Mouse (Mus musculus) urinary bladder, postnatal 25 days (tissue): ENCODE results near the gene Lhfp.
A peak's percentile ranks its signal among the peaks of the same experiment; 100 is the strongest.
"Not testable (repeated sequence)": the region's sequence is repeated elsewhere in the genome, so short reads cannot be mapped to it uniquely, and the experiment has no call there.

Source experiments
- DNase-seq: peaks from one replicate; pipeline ENCODE4 v3.0.0; 2022; ENCODE audit warnings: low spot score

Gene Lhfp

GRCm38 (mm10) chr3:53213746-53214271, 172.5 kb downstream of the Lhfp start:
- DNase-seq: no peak

GRCm38 (mm10) chr3:53214386-53214785, 173.1 kb downstream of the Lhfp start:
- DNase-seq: no peak

DNA sequence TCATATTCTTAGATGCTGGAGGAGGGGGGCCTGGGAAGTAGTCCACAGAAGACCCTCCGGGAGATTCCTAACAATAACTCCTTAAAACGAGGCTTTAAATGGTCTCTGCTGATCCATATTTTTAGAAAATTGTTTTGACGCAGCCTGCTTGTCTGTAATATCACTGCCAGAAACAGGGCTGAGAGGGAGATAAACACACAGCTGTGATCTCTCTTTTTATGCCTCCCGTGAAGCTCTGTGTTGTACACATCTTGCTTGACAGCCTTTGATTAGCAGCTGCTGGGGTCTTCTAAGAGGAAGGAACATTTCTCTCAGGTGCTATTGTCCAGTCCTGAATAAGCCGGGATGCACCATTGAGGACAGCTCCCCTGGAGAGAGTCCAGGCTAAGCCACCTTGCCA, 176.4 kb downstream of the Lhfp start:
- no peak for DNase-seq

GRCm38 (mm10) chr3:53221531-53222272, 180.4 kb downstream of the Lhfp start:
- DNase-seq: no peak

DNA sequence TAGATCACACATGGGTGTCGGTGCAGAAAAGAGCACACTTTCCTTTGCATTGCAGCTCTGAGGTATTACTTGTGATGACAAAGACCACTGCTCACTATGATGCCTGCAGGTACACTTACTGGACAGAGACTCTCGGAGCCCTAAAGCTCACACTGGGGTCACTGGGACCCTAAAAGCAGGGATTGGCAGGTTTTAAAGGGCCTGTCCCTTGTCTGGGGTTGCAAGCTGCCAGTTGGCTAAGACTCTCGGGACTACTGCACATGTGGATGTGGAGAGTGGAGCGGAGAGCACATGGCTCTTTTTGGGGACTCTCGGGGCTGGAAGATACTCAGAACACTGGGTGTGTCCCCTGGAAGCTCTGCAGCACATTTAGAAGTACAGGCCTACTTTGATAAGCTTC, 182.8 kb downstream of the Lhfp start:
- no peak for DNase-seq

DNA sequence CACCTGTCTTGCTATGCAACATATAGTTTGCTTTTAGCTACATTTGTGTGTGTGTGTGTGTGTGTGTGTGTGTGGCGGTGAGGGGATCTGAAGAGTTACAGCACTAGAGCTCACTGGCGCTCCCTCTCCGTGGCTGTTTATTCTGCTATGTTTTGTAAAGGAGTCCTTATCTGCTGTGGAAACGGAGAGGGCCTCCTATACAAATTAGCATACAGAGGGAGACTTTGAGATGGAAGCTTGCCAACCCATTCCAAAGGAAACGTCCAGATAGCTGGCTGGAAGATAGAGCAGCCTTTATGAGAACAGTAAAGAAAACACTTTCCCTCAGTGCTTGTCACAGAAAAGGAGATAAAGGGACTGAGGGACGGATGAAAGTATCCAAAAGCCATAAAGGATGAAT, 184.4 kb downstream of the Lhfp start:
- DNase-seq: no peak

DNA sequence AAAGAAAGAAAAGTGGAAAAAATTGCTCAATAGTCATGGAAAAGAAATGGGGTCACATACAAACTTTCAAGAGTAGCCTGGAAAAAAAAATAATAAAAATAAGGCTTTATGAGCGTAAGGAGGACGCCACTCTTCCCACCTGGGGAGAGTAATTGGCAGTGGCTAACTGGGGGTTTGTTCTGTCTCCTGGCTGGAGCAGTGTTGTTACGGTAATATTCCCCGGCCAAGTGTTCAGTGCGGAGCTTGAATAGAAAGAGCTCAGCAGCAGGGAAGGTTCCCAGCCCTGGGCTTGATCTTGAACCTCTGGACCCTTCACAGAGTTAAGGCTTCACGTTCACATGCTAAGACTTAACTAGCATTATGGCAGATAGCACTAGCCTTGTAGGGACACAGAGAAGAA, 184.9 kb downstream of the Lhfp start:
- no peak for DNase-seq

- no peak for DNase-seq
These were observed 186.5 kb downstream of the Lhfp start for GRCm38 (mm10) chr3:53227866-53228265.

DNA sequence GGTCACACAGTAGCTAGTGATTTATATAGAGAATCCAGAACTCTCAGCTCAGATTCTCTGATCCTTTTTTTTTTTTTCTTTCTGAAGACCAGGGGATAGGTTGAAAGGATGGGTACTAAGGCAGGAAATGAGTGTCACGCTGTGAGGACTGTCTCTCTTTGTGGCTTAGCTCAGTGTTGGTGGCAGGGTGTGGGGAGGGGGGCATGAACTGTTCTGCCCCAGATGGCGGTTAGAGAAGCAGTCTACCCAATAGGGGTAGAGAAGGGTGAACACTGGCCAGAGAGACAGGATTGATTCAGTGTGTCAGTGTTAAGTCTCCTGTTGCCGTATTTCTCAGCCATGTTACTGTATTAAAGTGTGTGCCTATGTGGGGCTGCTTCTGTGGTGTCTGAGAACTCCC, 189.2 kb downstream of the Lhfp start:
- no peak for DNase-seq

DNA sequence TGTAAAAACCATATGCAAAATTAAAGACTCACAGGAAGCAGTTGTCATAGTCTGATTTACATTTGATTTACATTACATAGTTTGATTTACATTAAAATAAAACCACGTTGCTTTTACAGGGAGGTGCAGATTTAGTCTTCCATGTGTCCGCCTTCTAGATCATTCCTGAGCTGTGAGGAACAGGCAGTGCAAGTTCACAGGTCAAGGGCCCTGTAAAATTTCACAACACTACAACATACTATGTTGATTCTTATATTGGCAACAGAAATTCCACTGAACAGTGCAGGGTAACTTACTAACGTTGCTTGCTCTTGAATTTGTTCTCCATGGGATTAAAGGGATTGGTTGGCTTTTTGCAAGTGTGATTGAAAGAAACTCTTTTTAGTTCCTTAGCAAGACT, 189.8 kb downstream of the Lhfp start:
- DNase-seq: no peak

- not testable (repeated sequence) for DNase-seq
These were observed 191.1 kb downstream of the Lhfp start for GRCm38 (mm10) chr3:53232411-53232810.

DNA sequence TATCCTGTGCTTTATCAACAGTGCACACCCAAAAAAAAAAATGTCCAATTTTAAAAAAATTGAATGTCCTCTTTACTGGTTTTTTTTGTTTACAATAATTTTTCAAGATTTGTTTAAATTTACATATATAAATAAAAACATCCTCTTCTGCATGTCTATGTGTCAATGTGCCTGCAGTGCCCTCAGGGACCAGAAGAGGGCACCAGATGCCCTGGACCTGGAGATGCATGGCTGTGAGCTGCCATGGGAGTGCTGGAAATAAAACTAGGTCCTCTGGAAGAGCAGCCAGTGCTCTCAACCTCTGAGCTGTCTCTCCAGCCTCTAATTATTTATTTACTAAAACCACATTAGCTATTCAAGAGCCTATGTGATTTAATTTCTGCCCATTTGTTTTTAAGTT, 193.4 kb downstream of the Lhfp start:
- no peak for DNase-seq

DNA sequence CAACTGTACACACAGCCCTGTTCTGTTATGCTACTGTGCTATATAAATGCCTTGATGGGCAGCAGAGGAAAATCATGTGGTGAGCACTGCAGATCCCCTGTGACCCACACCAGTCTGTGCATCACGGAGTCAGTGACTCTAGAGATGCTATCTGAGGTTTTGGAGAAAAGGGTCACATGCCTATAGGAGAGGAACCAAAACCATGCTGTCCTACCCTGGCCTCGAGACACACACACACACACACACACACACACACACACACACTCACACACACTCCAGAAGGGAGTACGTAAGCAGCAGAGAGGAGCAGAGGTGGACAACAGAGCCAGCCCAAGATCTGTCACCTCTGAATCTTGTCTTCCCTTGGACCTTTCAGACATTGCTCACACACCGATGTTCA, 195.1 kb downstream of the Lhfp start:
- no peak for DNase-seq

DNA sequence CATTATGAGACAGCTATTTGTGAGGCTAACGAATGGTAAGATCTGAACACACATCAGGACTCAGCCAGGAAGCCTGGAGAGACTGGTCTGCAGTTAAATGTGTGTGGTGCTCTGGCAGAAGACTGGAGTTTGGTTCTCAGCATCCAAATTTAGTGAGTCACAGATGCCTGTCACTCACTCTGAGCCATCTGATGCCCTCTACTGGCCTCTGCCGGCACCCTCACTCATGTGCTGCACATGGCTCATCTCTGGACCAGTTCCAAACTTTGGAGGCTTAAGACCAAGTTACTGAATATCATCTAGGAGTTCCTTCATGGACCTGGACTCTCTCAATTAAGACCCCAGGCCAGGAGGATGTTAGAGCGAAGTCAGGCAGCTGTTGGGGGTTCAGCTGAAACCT, 198.8 kb downstream of the Lhfp start:
- no peak for DNase-seq

GRCm38 (mm10) chr3:53245571-53246208, 204.4 kb downstream of the Lhfp start:
- DNase-seq: no peak

GRCm38 (mm10) chr3:53247102-53247501, 205.8 kb downstream of the Lhfp start:
- DNase-seq: peak; percentile 29

GRCm38 (mm10) chr3:53248158-53248874, 207.0 kb downstream of the Lhfp start:
- DNase-seq: no peak

- no peak for DNase-seq
These were observed 211.2 kb downstream of the Lhfp start for GRCm38 (mm10) chr3:53252556-53252955.

GRCm38 (mm10) chr3:53253223-53253832, 212.0 kb downstream of the Lhfp start:
- peak; percentile 16 for DNase-seq

- DNase-seq: no peak
These were observed 217.4 kb downstream of the Lhfp start for GRCm38 (mm10) chr3:53258657-53259158.

DNA sequence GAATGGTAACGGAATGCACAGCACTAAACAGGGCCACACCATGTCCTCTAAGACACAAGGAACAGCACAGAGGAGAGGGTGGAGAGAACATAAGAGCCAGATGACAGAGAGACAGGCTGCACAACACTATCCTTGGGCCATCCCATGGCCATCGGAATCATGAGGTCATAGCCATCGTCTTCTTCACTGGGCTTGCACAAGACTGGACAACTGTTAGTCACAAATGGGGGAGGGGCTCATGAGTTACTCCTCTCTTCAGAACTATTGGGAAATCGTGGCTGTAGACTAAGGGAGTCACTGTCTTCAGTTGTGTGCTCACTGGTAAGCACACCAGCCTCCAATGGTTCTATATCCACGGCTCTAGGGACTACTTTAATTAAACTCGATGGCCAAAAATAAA, 224.8 kb downstream of the Lhfp start:
- no peak for DNase-seq

- no peak for DNase-seq
These were observed 225.7 kb downstream of the Lhfp start for GRCm38 (mm10) chr3:53267046-53267445.
